Mouse (Mus musculus) heart, postnatal 4 days (tissue): ENCODE measurements around the gene Pear1. TPM values are rescaled to one million over a fixed set of nuclear protein-coding genes. Genes with fewer than 3 reads are reported as not detected.

Experiments
- DNase-seq: peaks from one replicate; pipeline ENCODE4 v3.0.0; 2021
- total RNA-seq, 2 experiments: library from RNA; stranded (reverse); gene quantifications; 2 replicates each; pipeline ENCODE4 v1.2.3; 2021

Pear1 gene
- total RNA-seq, 2 experiments from 2014 or later, result 24.8 to 26.1 TPM

GRCm38 (mm10) chr3:87765091-87765490, 59.0 kb downstream of the Pear1 start:
- peak; percentile 62 for DNase-seq

DNA sequence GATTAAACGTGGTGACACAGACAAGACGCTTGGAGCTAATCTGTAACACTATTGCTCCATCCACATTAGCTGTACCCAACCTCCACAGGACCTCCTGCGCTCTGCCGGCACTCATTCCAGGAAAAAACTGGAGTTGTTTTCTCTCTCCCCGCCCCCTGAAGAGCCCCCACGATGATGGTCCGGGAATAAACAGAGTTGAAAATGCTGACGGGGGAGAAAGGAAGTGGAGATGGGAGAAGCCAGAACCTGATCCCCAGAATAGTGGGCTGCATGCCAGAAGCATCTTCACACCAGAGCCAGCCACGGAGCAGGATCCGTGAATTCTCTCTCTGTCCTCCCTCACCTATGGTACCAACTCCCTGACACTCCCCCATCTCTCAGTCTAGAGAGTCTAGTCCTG, 59.6 kb downstream of the Pear1 start:
- peak; percentile 53 for DNase-seq

DNA sequence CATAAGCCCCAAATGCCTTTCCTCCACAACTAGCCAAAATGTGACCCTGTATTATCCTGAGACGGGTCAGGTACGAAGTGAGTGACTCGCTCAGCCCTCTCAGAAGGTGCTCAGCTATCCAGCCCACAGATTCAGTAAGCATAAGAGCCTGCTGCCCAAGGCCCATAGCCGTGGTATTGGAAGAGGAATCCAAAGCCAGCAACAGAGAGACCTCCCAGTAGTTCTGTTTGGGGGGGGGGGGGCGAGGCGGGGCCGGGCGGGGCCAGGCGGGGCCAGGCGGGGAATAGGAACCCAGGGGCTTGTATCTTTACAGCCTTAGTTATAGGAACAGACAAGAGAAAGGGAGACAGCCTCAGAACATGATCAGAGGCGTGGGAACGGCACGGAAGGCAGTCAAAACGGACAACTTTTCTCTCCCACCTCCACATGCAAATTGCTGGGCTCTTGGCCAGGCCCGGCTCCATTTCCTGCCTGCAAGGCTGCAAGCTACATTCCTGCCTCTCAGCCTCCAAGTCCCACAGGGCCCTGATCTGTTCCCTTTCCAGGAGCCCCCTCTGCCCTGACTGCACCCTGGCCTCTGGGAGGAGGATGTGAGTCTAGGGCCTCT, 60.3 kb downstream of the Pear1 start:
- DNase-seq, result peak; percentile 90

- no peak for DNase-seq
Measured at GRCm38 (mm10) chr3:87763202-87763601, 60.9 kb downstream of the Pear1 start.

GRCm38 (mm10) chr3:87761408-87762375, 62.4 kb downstream of the Pear1 start:
- DNase-seq, result no peak

GRCm38 (mm10) chr3:87758641-87759040, 65.5 kb downstream of the Pear1 start:
- DNase-seq, result no peak

DNA sequence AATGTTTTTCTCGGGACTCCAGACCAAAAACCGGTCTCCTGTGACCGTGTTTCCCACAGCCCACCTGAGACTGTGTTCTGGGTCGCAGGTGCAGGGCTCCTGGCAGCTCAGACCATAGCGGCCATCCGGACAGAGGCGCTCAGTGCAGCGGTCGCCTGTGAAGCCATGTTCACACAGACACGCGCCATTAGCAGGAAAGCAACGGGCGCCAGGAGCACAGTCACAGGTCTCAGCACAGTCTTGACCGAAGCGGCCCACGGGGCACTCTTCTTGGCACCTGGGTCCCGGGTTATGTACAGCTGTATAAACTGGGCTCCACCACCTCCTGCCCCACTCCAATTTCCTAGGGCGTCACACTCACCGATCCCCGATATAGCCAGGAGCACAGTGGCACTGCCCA, 67.6 kb downstream of the Pear1 start:
- no peak for DNase-seq

- DNase-seq, result peak; percentile 94
Measured at GRCm38 (mm10) chr3:87755964-87756363, 68.1 kb downstream of the Pear1 start.

- DNase-seq, result no peak
Measured at GRCm38 (mm10) chr3:87753829-87754228, 70.3 kb downstream of the Pear1 start.

GRCm38 (mm10) chr3:87752567-87752966, 71.5 kb downstream of the Pear1 start:
- no peak for DNase-seq

DNA sequence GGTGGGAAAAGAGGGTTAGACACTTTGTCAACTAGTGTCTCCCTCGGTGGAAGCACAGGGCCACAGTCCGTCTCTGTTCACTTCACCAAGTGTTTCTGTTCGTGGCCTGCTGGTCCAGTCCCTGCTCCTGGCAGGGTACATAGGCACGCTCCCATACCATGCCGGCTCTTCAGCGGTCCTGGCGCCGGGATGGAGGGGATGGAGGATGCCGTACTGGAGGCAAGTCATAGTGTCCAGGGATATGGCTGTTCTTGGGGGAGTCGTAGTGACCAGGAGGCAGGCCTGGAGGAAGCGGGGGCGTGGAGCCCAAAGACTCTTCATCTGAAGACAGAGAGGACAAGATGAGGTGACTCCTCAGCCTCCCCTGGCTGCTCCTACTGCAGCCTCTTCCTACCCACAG, 74.1 kb downstream of the Pear1 start:
- DNase-seq, result no peak

GRCm38 (mm10) chr3:87749036-87749435, 75.1 kb downstream of the Pear1 start:
- DNase-seq, result peak; percentile 64

- DNase-seq, result no peak
Measured at GRCm38 (mm10) chr3:87748431-87748830, 75.7 kb downstream of the Pear1 start, which contains the start of gene Lrrc71. Gene Lrrc71, minus strand, starts transcription at chr3:87748625.

GRCm38 (mm10) chr3:87745036-87745659, 79.0 kb downstream of the Pear1 start:
- DNase-seq, result no peak

- no peak for DNase-seq
Measured at GRCm38 (mm10) chr3:87743927-87744326, 80.2 kb downstream of the Pear1 start.

DNA sequence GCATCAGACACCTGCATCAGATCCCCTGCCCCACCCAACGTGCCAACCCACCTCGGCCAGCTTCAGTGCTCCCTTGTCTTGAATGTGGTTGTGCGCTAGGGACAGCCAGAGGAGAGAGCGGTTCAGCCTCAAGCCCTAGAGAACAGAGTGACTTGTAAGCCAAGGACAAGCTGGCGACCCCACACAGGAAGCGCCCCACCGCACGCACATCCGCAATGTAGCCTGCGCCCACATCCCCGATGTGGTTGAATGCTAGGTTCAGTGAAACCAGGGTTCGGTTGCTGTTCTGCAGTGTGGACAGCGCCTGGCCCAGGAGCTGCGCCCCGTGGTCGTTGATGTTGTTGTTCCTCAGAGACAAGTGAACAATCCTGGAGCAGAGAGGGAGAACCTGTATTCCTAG, 81.4 kb downstream of the Pear1 start:
- no peak for DNase-seq

GRCm38 (mm10) chr3:87742013-87742412, 82.1 kb downstream of the Pear1 start:
- no peak for DNase-seq

- DNase-seq, result no peak
Measured at GRCm38 (mm10) chr3:87738906-87739305, 85.2 kb downstream of the Pear1 start.

DNA sequence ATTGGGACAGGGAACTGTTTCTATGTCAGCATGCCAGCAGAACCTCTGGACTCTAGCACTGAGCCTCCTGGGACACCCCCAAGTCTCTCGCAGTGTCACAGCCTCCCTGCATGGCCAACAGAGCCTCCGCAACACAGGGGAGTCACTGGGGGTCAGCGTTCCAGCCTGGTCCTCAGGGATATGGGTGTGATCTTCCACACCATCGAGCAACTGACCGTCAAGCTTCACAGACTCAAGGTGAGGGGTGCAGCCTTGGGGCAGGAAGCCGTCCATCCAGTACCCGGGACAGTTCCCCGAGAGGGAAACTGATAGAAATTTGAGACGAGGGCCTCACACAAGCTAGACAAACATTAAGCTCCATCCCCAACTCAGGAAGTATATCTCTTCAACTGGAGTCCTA, 88.8 kb downstream of the Pear1 start:
- DNase-seq, result no peak

GRCm38 (mm10) chr3:87733984-87734761, 89.9 kb downstream of the Pear1 start:
- DNase-seq, result no peak

DNA sequence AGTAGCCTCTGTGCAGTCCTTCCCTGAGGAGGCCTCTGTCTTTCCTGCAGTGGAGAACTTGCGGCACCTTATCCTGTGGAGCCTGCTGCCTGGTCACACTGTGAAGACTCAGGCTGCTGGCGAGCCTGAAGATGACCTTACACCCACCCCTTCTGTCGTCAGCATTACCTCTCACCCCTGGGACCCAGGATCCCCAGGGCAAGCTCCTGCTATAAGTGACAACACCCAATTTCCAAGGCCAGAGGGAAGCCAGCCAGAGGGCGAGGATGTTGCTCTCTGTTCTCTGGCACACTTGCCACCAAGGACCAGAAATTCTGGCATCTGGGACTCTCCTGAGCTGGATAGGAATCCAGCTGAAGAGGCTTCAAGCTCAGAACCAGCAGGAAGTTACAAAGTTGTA, 91.0 kb downstream of the Pear1 start:
- DNase-seq, result no peak

DNA sequence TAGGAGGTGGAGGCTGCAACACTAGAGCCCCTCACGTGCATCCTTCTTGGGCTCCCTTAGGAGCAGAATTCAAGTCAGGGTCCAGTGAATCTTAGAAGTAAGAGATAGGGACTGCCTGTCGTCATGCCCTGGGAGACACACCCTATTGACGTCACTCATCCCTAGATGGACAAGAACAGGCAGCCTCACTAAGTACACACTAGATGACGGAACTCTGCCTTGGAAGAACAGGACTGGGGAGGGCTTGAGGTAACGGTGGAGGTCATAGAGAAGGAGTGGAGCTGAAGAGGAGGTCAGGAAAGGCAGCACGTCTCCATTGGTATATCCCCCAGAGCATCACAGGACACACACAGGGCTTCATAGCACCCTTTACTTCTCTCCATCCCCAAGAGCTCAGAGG, 95.4 kb downstream of the Pear1 start:
- no peak for DNase-seq
